Mouse (Mus musculus) lung, postnatal 0 days (tissue): ENCODE results near the gene Wnt7a.

Experiments used
- CTCF ChIP-seq: IDR thresholded peaks from 2 replicates; pipeline ENCODE4 v1.5.1; 2016; ENCODE audit warnings: antibody characterized with exemption, mild to moderate bottlenecking
- EP300 ChIP-seq: IDR thresholded peaks from 2 replicates; pipeline ENCODE4 v1.6.1; 2016; ENCODE audit warnings: antibody characterized with exemption, mild to moderate bottlenecking, control low read depth

- TF ChIP-seq CTCF (no peak), EP300 (no peak)
Measured at GRCm38 (mm10) chr6:91445316-91445715, 34.2 kb upstream of the Wnt7a start.
